ENCODE assay signal across 11 mouse cellular contexts in genomic region chr6:17400147-17400546, GRCm38 (mm10).
A peak's percentile ranks its signal among the peaks of the same experiment; 100 is the strongest.
DNase-seq lines count a peak whose midpoint lies in the region; ATAC-seq and TF ChIP-seq lines count a peak whose summit lies in the region.
"Had no signal": no experiment of that assay in that cellular context is flagged by ENCODE, and none has a peak within 500 bp of the region (broad histone marks: within the 10 kb centered on the region; RNA-seq: fewer than 3 reads in every experiment).

No protein-coding gene starts in this region.

- intact Hi-C loops in gastrocnemius, adult 2 months (cut with DNase I) = no loop called here

- no peak for TF ChIP-seq CTCF in gastrocnemius, adult 2 months (IDR thresholded peaks at IDR 0.05)

- H3K27me3 ChIP-seq in hindbrain, embryonic 12.5 days = no peaks in the 10 kb centered on the region
- H3K27me3 ChIP-seq: embryonic facial prominence, embryonic 12.5 days; limb, embryonic 15.5 days had no signal

- H3K36me3 ChIP-seq in hindbrain, embryonic 12.5 days = no peaks in the 10 kb centered on the region
- H3K36me3 ChIP-seq: embryonic facial prominence, embryonic 12.5 days; limb, embryonic 15.5 days had no signal

- no peak overlapping the region for H3K4me2 ChIP-seq in hindbrain, embryonic 12.5 days (replicated peaks)
- H3K4me2 ChIP-seq: embryonic facial prominence, embryonic 12.5 days; limb, embryonic 15.5 days had no signal

- H3K9me3 ChIP-seq in hindbrain, embryonic 12.5 days (replicated peaks) = no peaks in the 10 kb centered on the region
- H3K9me3 ChIP-seq: embryonic facial prominence, embryonic 12.5 days; limb, embryonic 15.5 days had no signal

- DNase-seq in gastrocnemius, postnatal 10 days = peak; percentile 18
- no peak for DNase-seq in gastrocnemius, adult 2 months
- DNase-seq in ovary, postnatal 36 days (ENCODE audit: low spot score) = peak; percentile 16
- no peak for DNase-seq in ovary, postnatal 14 days (ENCODE audit: low spot score)
- peak; percentile 31 for DNase-seq in heart, postnatal 4 days

- ATAC-seq in megakaryocyte progenitor cell, adult 5-6 weeks (replicated peaks; ENCODE audit: poor library complexity) = peak; percentile 68
- ATAC-seq in megakaryocyte-erythroid progenitor cell, adult 5-6 weeks (replicated peaks; ENCODE audit: low FRiP score, low TSS enrichment, poor library complexity, severe bottlenecking) = no peak
- ATAC-seq in hindbrain, embryonic 12.5 days (ENCODE audit: low FRiP score) = no peak

- WGBS in hindbrain, embryonic 12.5 days = 81% methylated on average over 2 of the region's 2 CpGs

- no peak overlapping the region for H3K27ac ChIP-seq in gastrocnemius, adult 2 months
- H3K27ac ChIP-seq in hindbrain, embryonic 12.5 days = no peak overlapping the region
- H3K27ac ChIP-seq: embryonic facial prominence, embryonic 12.5 days; limb, embryonic 15.5 days had no signal

- H3K9ac ChIP-seq in hindbrain, embryonic 12.5 days = no peak overlapping the region
- H3K9ac ChIP-seq: embryonic facial prominence, embryonic 12.5 days; limb, embryonic 15.5 days had no signal

- H3K4me1 ChIP-seq in hindbrain, embryonic 12.5 days = no peaks in the 10 kb centered on the region
- H3K4me1 ChIP-seq: embryonic facial prominence, embryonic 12.5 days; limb, embryonic 15.5 days had no signal

- no peak overlapping the region for H3K4me3 ChIP-seq in gastrocnemius, adult 2 months
- H3K4me3 ChIP-seq in hindbrain, embryonic 12.5 days = no peak overlapping the region
- H3K4me3 ChIP-seq: embryonic facial prominence, embryonic 12.5 days; limb, embryonic 15.5 days; myocyte had no signal

Comparison
In these comparisons a context has a peak if more than half of its experiments do, and no peak if none do; other contexts are left out.
1. DNase-seq: peak in gastrocnemius, postnatal 10 days (single experiment), ovary, postnatal 36 days (single experiment) and heart, postnatal 4 days (single experiment); none in gastrocnemius, adult 2 months (single experiment) and ovary, postnatal 14 days (single experiment).